Mouse (Mus musculus) intestine, postnatal 0 days (tissue): ENCODE results near the gene Bmpr1b. TPM values are rescaled to one million over a fixed set of nuclear protein-coding genes. Genes with fewer than 3 reads are reported as not detected.

Source experiments
- ATAC-seq: fragments of 200-750 bp; cut with Nextera tagmentation; 2 replicates; pipeline ENCODE4 v1.8.0; 2017; ENCODE audit warnings: mild to moderate bottlenecking, moderate TSS enrichment, moderate library complexity
- H3K27ac ChIP-seq: fragments of 300-500 bp; sonication (generic); 2 replicates; pipeline ENCODE4 v1.5.1; 2014; ENCODE audit warnings: mild to moderate bottlenecking, low read depth, low read length, moderate library complexity
- H3K27me3 ChIP-seq: fragments of 300-500 bp; sonication (generic); replicated peaks from 2 replicates; pipeline ENCODE4 v1.6.1; 2014; ENCODE audit warnings: low read length, mixed read lengths; ENCODE audit not compliant: control insufficient read depth, insufficient read depth
- H3K36me3 ChIP-seq: fragments of 300-500 bp; sonication (generic); 2 replicates; pipeline ENCODE4 v1.6.1; 2014; ENCODE audit warnings: mild to moderate bottlenecking, moderate library complexity; ENCODE audit not compliant: control insufficient read depth, insufficient read depth
- H3K4me1 ChIP-seq: fragments of 300-500 bp; sonication (generic); replicated peaks from 2 replicates; pipeline ENCODE4 v1.6.1; 2014; ENCODE audit warnings: antibody characterized with exemption, low read length, mixed read lengths; ENCODE audit not compliant: control insufficient read depth, insufficient read depth
- H3K4me2 ChIP-seq: fragments of 300-500 bp; sonication (generic); replicated peaks from 2 replicates; pipeline ENCODE4 v1.6.1; 2014; ENCODE audit warnings: low read depth, mild to moderate bottlenecking, moderate library complexity
- H3K4me3 ChIP-seq: fragments of 300-500 bp; sonication (generic); 2 replicates; pipeline ENCODE4 v1.5.1; 2014; ENCODE audit warnings: low read depth, low read length
- H3K9ac ChIP-seq: fragments of 300-500 bp; sonication (generic); 2 replicates; pipeline ENCODE4 v1.6.1; 2014; ENCODE audit warnings: mild to moderate bottlenecking, low read depth, low read length
- H3K9me3 ChIP-seq: fragments of 300-500 bp; sonication (generic); 2 replicates; pipeline ENCODE4 v1.6.1; 2016; ENCODE audit warnings: mixed run types; ENCODE audit not compliant: control insufficient read depth
- CTCF ChIP-seq: sonication (generic); IDR thresholded peaks from 2 replicates; pipeline ENCODE4 v1.5.1; 2016; ENCODE audit warnings: low read depth, mild to moderate bottlenecking, control low read depth, antibody characterized with exemption, moderate library complexity
- WGBS: fragments of 180-500 bp; shearing (Covaris S2); extraction: QIAGEN DNeasy Blood & Tissue Kit; methylation state at CpG from one replicate; pipeline ENCODE4 v1.1.7; 2014; 5-methylcytosine and 5-hydroxymethylcytosine counted together
- polyA plus RNA-seq: library from polyadenylated mRNA; unstranded; fragments of >200 nt; fragmentation: Nextera tagmentation; extraction: Ambion mirVana; gene quantifications from 2 replicates; pipeline ENCODE4 v1.2.1, GENCODE M21; 2015

Gene Bmpr1b
- polyA plus RNA-seq, 1 experiment from 2014 or later = 0.33 TPM

GRCm38 (mm10) chr3:142122376-142122775 is 46.8 kb downstream of the Bmpr1b start:
- Histone ChIP-seq H3K4me3 (no peak overlapping the region), H3K4me1 (no peaks in the 10 kb centered on the region), H3K9ac (no peak overlapping the region), H3K36me3 (no peaks in the 10 kb centered on the region), H3K27ac (no peak overlapping the region), H3K4me2 (no peak overlapping the region), H3K9me3 (no peaks in the 10 kb centered on the region), H3K27me3 (no peaks in the 10 kb centered on the region)
- no peak for TF ChIP-seq CTCF
- ATAC-seq = no peak
- 92% methylated on average over 5 of the region's 5 CpGs for WGBS

GRCm38 (mm10) chr3:142120795-142121194 is 48.4 kb downstream of the Bmpr1b start:
- Histone ChIP-seq H3K4me2 (no peak overlapping the region), H3K9me3 (no peaks in the 10 kb centered on the region)
- WGBS = 67% methylated on average over 3 of the region's 3 CpGs

GRCm38 (mm10) chr3:142114762-142115316 is 54.4 kb downstream of the Bmpr1b start:
- H3K4me2 ChIP-seq = no peak overlapping the region

More at GRCm38 (mm10) chr3:142120795-142121194, 48.4 kb downstream of the Bmpr1b start:
- no peak overlapping the region for H3K4me3 ChIP-seq
- ATAC-seq = no peak
- no peaks in the 10 kb centered on the region for H3K36me3 ChIP-seq
- no peak overlapping the region for H3K9ac ChIP-seq
- no peaks in the 10 kb centered on the region for H3K27me3 ChIP-seq
- TF ChIP-seq CTCF = no peak
- H3K27ac ChIP-seq = no peak overlapping the region
- H3K4me1 ChIP-seq = no peaks in the 10 kb centered on the region

GRCm38 (mm10) chr3:142114190-142114589 is 55.0 kb downstream of the Bmpr1b start:
- Histone ChIP-seq H3K9ac (no peak overlapping the region), H3K4me3 (no peak overlapping the region), H3K9me3 (no peaks in the 10 kb centered on the region), H3K27me3 (no peaks in the 10 kb centered on the region), H3K36me3 (no peaks in the 10 kb centered on the region), H3K27ac (no peak overlapping the region), H3K4me1 (no peaks in the 10 kb centered on the region), H3K4me2 (no peak overlapping the region)
- no peak for ATAC-seq
- TF ChIP-seq CTCF = no peak
- 82% methylated on average over 3 of the region's 3 CpGs for WGBS

More at GRCm38 (mm10) chr3:142114762-142115316, 54.4 kb downstream of the Bmpr1b start:
- no peak overlapping the region for H3K27ac ChIP-seq
- WGBS = 69% methylated on average over 6 of the region's 6 CpGs
- H3K4me1 ChIP-seq = no peaks in the 10 kb centered on the region
- H3K36me3 ChIP-seq = no peaks in the 10 kb centered on the region
- TF ChIP-seq CTCF = no peak
- ATAC-seq = no peak
- H3K9ac ChIP-seq = no peak overlapping the region
- no peaks in the 10 kb centered on the region for H3K9me3 ChIP-seq
- H3K27me3 ChIP-seq = no peaks in the 10 kb centered on the region
- H3K4me3 ChIP-seq = no peak overlapping the region

GRCm38 (mm10) chr3:142113208-142113607 is 56.0 kb downstream of the Bmpr1b start:
- Histone ChIP-seq H3K9ac (no peak overlapping the region), H3K9me3 (no peaks in the 10 kb centered on the region), H3K36me3 (no peaks in the 10 kb centered on the region), H3K4me3 (no peak overlapping the region), H3K4me2 (no peak overlapping the region), H3K27me3 (no peaks in the 10 kb centered on the region), H3K27ac (no peak overlapping the region), H3K4me1 (no peaks in the 10 kb centered on the region)
- ATAC-seq = no peak
- no peak for TF ChIP-seq CTCF
- 80% methylated on average over 4 of the region's 4 CpGs for WGBS

GRCm38 (mm10) chr3:142106227-142106626 is 63.0 kb downstream of the Bmpr1b start:
- Histone ChIP-seq H3K4me2 (no peak overlapping the region), H3K9ac (no peak overlapping the region), H3K4me1 (no peaks in the 10 kb centered on the region), H3K4me3 (no peak overlapping the region), H3K27ac (no peak overlapping the region), H3K9me3 (no peaks in the 10 kb centered on the region), H3K27me3 (no peaks in the 10 kb centered on the region), H3K36me3 (no peaks in the 10 kb centered on the region)
- no peak for TF ChIP-seq CTCF
- WGBS = 86% methylated on average over 6 of the region's 6 CpGs
- ATAC-seq = no peak
